Mouse (Mus musculus): ENCODE data around the gene Skap2.

DNA sequence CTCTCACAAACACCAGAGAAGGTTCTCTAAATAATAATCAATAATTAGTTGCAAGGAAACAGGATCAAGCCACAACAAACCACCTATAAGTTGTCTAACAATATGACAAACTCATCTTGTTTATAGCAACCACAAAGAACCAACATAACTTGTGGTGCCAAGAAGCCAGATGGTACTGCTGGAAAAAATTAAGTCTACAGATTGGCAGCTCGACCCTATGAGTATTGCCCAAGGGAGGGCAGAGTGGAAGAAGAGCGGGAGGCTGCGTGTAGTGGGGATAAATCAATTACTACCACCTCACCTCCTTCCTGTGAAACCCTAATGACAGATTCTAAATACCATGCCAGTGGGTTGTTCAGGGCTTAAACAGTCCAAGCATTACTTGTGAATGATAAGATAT lies 34.7 kb downstream of the Skap2 start:
- TF ChIP-seq EP300 (IDR thresholded peaks at IDR 0.05), result no peak
- no peak for TF ChIP-seq CTCF (IDR thresholded peaks at IDR 0.05)

All from lung, postnatal 0 days (tissue).